Mouse (Mus musculus) c-Kit-positive CD71-negative TER-119-negative erythroid progenitor cells, embryonic 14.5 days (primary cell): Measurements from ENCODE around the gene Hoxc5.

ENCODE experiments used
- DNase-seq: peaks from one replicate; pipeline ENCODE4 v3.0.0-alpha.2; 2013; ENCODE audit warnings: low read depth

The Hoxc5 gene

DNA sequence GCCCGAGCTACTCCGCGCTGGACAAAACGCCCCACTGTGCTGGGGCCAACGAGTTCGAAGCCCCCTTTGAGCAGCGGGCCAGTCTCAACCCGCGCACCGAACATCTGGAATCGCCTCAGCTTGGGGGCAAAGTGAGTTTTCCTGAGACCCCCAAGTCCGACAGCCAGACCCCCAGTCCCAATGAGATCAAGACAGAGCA is at the start of gene Hoxc5:
Gene Hoxc5, plus strand, starts transcription at position 132 of the 199 bp plus-strand sequence.
- no peak for DNase-seq

GRCm38 (mm10) chr15:102917972-102918572 is 49.2 kb upstream of the Hoxc5 start:
- no peak for DNase-seq

DNA sequence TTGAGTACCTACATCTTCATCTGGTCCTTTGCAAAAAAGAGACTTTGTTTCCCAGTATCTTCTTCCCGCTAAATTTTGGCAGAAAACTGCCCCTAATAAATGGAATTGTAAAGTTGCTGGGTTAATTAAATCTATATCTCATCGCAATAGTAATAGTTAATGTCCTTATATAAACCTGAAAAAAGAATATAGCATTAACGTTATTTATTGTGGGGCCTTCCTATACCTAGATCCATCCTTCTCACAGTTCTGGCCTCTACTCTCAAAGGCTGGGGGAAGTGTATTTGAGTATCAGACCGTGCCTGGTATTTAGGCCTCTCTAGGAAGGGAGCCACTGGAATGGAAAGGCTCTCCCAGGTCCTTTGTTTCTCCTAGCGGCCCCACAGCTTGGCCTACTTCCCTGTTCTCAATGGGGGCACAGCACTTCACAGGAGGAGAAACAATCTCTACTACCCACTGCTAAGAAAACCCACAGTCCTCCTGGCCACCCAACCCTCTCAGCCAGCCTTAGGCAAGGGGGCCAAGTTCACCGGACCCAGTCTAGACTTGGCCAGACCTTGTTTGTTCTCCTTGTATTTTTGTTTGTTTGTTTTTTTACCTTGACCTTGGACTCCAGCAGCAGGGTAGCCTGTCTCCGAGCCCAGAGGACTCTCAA is 48.5 kb upstream of the Hoxc5 start:
- no peak for DNase-seq

- no peak for DNase-seq
These were observed 47.7 kb upstream of the Hoxc5 start for GRCm38 (mm10) chr15:102919336-102920180.

GRCm38 (mm10) chr15:102920619-102921018 is 46.6 kb upstream of the Hoxc5 start:
- peak; percentile 18 for DNase-seq

GRCm38 (mm10) chr15:102921053-102922011 is 45.9 kb upstream of the Hoxc5 start, which contains the start of gene Hoxc13:
Gene Hoxc13 (plus strand): TSS chr15:102921103.
- no peak for DNase-seq

DNA sequence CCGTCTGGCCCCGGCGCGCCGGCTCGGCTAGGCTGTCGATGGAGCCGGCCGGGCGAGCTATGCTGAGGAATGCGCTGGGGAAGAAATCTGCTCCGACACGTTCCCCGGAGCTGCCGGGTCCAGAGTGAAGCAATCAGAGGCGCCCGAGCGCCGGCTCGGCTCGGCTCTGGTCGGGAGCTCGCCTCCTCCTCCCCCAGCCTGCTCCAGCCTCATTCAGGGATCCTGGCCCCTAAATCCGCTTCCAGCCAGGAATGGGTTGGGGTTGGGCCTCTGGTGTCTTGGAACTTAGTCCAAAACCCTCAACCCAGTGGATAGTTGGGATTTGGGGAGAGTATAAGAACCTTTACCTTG is 45.3 kb upstream of the Hoxc5 start:
- no peak for DNase-seq

- no peak for DNase-seq
These were observed 44.4 kb upstream of the Hoxc5 start for GRCm38 (mm10) chr15:102922636-102923500.

DNA sequence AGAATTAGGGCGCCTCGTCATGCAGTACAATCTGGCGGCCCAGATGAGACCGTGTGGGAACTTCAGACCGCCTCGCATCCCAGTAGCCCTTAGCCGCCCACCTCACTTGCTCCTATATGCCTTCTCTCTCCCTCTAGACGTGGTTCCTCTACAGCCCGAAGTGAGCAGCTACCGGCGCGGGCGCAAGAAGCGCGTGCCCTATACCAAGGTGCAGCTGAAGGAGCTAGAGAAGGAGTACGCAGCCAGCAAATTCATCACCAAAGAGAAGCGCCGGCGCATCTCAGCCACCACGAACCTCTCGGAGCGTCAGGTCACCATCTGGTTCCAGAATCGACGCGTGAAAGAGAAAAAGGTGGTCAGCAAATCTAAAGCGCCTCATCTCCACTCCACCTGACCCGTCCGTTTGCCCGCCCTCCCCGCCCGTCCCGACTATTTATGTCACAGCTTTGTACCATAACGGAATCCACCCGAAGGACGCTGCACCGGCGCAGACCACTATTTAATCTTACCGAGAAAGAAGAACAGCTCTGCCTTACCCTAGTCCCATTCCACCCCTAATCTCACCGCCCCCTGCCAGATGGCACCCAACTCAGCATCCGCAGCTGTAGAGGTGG is 40.1 kb upstream of the Hoxc5 start:
- no peak for DNase-seq

DNA sequence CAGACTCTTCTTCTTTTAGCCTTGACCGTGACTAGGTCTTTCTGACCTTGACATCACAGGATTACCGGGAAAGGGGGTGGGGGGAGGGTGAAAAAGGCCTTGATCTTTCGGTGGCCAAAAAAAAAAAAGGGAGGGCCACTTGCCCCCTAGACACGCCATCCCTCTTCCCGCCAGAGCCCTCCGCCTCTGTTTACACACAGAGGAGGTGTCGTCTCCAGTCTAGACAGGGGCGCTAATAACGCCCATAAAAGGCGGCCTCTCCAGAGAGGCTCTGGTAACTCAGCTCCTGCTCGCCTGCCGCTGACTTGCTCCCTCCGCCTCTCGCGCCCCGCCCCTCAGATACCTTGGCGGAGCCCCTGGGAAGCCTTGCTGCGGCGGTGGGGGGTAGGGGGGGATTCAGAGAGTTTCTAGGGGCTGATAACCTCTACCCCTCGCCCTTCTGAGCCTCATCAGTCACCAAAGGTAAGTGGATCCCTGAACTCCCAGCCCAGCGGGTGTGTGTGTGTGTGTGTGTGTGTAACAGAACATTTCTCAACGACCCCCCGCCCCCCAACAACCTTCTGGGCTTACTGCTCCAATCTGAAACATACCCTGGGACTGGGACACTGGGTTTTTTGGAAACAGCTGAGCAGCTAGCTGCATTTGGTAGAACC is 35.4 kb upstream of the Hoxc5 start:
- no peak for DNase-seq

GRCm38 (mm10) chr15:102934438-102934837 is 32.8 kb upstream of the Hoxc5 start:
- DNase-seq, result no peak

- DNase-seq, result no peak
These were observed 32.3 kb upstream of the Hoxc5 start for GRCm38 (mm10) chr15:102934897-102935296.

GRCm38 (mm10) chr15:102936279-102936972 is 30.8 kb upstream of the Hoxc5 start, which contains the start of gene Hoxc12:
Gene Hoxc12 (plus strand): TSS chr15:102936757.
- DNase-seq, result no peak

DNA sequence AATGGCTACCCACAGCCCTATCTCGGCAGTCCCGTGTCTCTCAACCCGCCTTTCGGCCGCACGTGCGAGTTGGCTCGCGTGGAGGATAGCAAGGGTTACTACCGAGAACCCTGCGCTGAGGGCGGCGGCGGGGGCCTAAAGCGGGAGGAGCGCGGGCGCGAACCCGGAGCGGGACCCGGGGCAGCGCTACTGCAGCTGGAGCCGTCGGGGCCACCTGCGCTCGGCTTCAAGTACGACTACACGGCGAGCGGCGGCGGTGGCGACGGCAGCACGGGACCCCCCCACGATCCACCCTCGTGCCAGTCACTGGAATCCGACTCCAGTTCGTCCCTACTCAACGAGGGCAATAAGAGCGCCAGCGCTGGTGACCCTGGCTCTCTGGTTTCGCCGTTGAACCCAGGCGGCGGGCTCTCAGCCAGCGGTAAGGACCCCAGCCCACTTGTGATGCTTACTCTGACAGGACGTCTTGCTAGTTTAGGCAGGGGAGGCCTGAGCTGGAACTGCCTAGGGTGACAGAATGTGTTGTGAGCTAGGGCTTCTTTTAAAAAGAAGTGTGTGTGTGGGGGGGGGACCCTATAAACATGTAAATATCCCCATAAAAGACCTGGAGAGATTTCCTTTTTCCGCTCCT is 30.1 kb upstream of the Hoxc5 start:
- DNase-seq, result no peak

DNA sequence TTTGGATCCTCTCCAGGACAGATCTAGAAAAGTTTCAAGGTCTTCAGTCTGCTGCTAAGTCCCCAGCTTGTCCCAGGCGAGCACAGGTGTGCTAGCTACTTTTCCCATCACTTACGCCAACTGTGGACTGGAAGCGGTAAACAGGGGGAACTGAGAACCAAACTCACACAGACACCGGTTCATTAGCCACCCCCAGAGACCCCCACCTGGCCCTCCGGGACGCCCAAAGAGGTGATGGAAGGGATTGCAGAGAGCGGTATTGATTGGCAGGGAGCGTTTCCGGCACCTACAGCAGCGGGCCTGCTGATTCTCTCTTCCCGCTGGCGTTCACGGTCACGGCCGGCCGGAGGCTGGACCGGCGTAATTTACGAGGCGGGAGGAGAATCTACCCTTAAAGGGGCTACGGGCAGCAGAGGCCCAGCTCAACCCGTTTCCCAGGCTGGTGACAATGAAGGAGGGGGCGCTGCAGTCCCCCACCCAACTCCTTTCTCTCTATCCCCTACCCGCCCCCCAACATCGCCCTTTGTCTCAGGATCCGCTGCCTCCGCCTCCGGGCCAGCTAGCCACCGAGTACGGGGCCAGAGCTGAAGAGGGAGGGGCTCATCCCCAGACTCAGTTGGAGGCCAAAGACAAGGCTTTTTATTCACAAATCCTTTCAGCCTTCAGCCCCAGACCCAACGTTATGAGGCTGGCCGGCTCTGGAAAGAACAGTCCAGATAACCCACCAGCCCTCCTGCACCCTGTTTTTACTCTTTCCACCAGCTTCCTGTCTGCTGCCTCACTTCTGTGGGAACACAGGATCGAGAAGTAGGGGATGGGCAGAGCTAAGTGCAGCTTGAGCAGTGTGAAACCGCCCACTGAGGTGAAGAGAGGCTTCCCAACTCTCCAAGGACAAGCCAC is 27.7 kb upstream of the Hoxc5 start:
- DNase-seq, result no peak

DNA sequence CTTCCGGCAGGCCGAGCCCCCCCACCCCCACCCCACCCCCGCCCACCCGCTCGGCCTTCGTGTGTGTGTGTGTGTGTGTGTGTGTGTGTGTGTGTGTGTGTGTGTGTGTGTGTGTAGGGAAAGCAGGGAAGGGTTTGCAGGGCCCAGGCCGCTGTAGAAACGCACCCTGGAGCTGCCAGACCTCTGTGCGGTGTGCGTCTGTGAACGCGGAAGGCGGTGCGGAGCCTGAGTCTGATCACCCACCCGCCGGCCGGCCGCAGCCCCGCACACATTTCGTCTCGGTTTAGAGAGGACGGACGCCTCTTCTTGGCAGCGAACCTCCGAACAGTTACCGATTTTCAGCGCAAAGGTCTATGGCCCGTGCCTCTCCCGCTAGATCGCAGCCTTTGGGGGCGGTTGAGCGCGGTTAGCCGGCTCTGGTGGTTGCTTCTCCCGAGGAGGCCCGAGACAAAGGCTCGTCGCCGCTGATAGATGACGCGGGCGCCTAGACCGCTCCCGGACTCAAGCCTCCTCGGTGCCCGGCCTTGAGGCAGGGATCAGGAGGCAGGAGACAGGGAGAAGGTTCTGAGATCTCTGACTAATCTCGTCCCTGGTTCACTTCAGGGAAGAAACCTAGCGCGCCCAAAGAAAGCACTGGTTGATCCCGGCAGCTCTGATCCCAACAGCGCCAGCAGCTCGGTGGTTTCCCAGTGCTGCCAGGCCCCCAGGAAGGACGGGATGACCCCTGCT is 24.3 kb upstream of the Hoxc5 start:
- DNase-seq, result no peak

DNA sequence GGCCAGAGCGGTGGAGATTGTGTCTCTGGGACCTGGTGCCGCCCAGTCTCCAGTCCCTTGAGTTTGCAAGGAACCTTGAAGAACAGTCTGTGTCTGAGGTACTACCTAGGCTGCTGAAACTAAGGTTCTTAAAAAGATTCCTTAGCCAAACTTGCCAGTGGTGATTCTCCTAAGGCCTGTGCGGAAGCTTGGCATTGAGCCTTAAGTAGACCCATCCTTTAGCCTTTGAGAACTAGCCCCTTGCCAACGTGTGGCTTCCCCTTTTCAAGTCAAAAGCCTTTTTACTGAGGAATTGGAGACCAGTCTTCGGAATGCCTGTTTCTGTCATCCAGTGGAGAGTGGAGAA is 23.8 kb upstream of the Hoxc5 start:
- no peak for DNase-seq
